Mouse (Mus musculus) E14TG2a.4 (cell line): Measurements from ENCODE around the gene Hipk4.

Experiments used
- CTCF ChIP-seq: conservative IDR thresholded peaks from 2 replicates; pipeline ENCODE4 v1.5.1; 2014; ENCODE audit warnings: low read length
- POU5F1 ChIP-seq: IDR thresholded peaks from 2 replicates; pipeline ENCODE4 v1.6.1; 2014; ENCODE audit warnings: low read length, borderline replicate concordance

DNA sequence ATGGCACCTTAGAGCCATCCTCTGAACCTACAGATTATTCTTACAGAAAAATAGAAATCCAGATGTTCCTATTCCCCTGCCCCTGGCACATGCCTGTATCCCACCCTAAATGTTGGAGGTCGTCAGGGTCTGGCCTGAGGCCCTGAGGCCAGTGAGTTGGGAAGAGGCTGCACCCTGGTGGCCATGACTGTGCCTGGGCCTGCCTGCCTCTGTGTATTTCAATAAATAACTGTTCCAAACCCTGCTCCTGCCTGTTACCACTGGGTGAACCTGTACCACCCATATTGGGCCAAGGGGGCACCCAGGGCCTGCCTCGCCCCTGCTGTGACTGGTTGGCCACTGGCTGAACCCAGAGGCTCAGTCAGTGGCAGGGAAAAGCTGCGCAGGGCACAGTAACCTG lies 7.9 kb downstream of the Hipk4 start:
- TF ChIP-seq CTCF (no peak), POU5F1 (no peak)
